Mouse (Mus musculus): Measurements from ENCODE around the gene Mfsd8.
"Not testable (repeated sequence)": the region's sequence is repeated elsewhere in the genome, so short reads cannot be mapped to it uniquely, and the experiment has no call there.

DNA sequence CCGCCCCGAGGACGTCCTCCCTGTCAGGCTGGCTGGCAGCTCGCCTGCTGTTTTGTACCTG, 101 bp upstream of the Mfsd8 start, which contains the start of gene Abhd18:
- TF ChIP-seq CTCF (IDR thresholded peaks at IDR 0.05; ENCODE audit: low read depth, low read length); POLR2A (IDR thresholded peaks at IDR 0.05; ENCODE audit: borderline replicate concordance, low read depth, low read length): not testable (repeated sequence)
